Mouse (Mus musculus): ENCODE data around the gene Gm10229.
"Not testable (repeated sequence)": the region's sequence is repeated elsewhere in the genome, so short reads cannot be mapped to it uniquely, and the experiment has no call there.

Gm10229 gene

GRCm38 (mm10) chr16:89014984-89015383 is at the start of gene Gm10229:
TSS of gene Gm10229 (plus strand) at chr16:89015284.
- not testable (repeated sequence) for DNase-seq (ENCODE audit: low spot score)

GRCm38 (mm10) chr16:89010659-89011058 is 4.4 kb upstream of the Gm10229 start, which contains the start of gene Krtap22-2:
TSS of gene Krtap22-2 (minus strand) at chr16:89010759.
- DNase-seq (ENCODE audit: low spot score): no peak

GRCm38 (mm10) chr16:89013973-89014372 is 1.1 kb upstream of the Gm10229 start:
- DNase-seq (ENCODE audit: low spot score): no peak

- DNase-seq (ENCODE audit: low spot score): not testable (repeated sequence)
These were observed 16.3 kb downstream of the Gm10229 start, which contains the start of gene Krtap6-1 for GRCm38 (mm10) chr16:89031399-89031798. TSS of gene Krtap6-1 (plus strand) at chr16:89031699.

GRCm38 (mm10) chr16:89041372-89041771 is 26.3 kb downstream of the Gm10229 start, which contains the start of gene Gm10228:
TSS of gene Gm10228 (minus strand) at chr16:89041472.
- not testable (repeated sequence) for DNase-seq (ENCODE audit: low spot score)

- DNase-seq (ENCODE audit: low spot score): no peak
These were observed 32.7 kb downstream of the Gm10229 start, which contains the start of gene Krtap6-5 for GRCm38 (mm10) chr16:89047783-89048182. TSS of gene Krtap6-5 (minus strand) at chr16:89047883.

- not testable (repeated sequence) for DNase-seq (ENCODE audit: low spot score)
These were observed 48.8 kb downstream of the Gm10229 start, which contains the start of gene 1110025L11Rik for GRCm38 (mm10) chr16:89063902-89064301. TSS of gene 1110025L11Rik (minus strand) at chr16:89064002.

Measured in testis, postnatal 10 days (tissue).